ENCODE assay signal across 29 mouse cellular contexts in the genomic region with DNA sequence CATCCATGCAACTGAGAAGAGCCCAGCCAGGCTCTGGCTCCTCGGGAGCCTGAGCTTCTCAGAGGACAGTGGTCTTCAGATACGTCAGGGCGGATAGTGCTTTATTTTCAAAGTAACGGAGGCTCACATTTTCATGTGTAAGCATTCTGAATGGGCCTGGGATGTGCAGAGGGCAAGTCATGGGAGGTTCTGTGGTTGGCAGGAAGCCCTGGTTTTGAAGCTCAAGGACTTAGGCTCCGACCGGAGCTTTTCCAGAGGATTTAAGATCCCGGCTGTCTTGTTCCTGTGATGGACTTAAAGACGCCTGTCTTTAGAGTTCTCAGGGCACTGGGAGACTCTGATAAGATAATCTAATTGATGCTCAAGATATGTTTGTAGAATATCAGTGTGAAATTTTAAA. TPM values are rescaled to one million over a fixed set of nuclear protein-coding genes. Genes with fewer than 3 reads are reported as not detected.
DNase-seq lines count a peak whose midpoint lies in the region; ATAC-seq lines count a peak whose summit lies in the region.
"Had no signal": no experiment of that assay in that cellular context is flagged by ENCODE, and none has a peak within 500 bp of the region (broad histone marks: within the 10 kb centered on the region; RNA-seq: fewer than 3 reads in every experiment).

No protein-coding gene starts in this region.

- no peaks in the 10 kb centered on the region for H3K27me3 ChIP-seq in kidney, embryonic 14.5 days (ENCODE audit: control insufficient read depth, insufficient read depth, low read length)
- no peaks in the 10 kb centered on the region for H3K27me3 ChIP-seq in embryonic facial prominence, embryonic 10.5 days (replicated peaks; ENCODE audit: low read depth, poor library complexity, severe bottlenecking)
- H3K27me3 ChIP-seq: CH12.LX; embryonic facial prominence, embryonic 15.5 days; forebrain, embryonic 13.5 days; heart, embryonic 15.5 days; limb, embryonic 13.5 days; lung, embryonic 15.5 days; midbrain, embryonic 15.5 days; neural tube, embryonic 15.5 days; stomach, embryonic 15.5 days had no signal

- H3K9me3 ChIP-seq in kidney, embryonic 14.5 days (ENCODE audit: control insufficient read depth, low read length) = no peaks in the 10 kb centered on the region
- H3K9me3 ChIP-seq in embryonic facial prominence, embryonic 10.5 days = no peaks in the 10 kb centered on the region
- H3K9me3 ChIP-seq: embryonic facial prominence, embryonic 15.5 days; forebrain, embryonic 13.5 days; heart, embryonic 10.5 days; heart, embryonic 15.5 days; lung, embryonic 15.5 days; midbrain, embryonic 10.5 days; midbrain, embryonic 15.5 days; neural tube, embryonic 15.5 days; stomach, embryonic 15.5 days had no signal

- H3K4me2 ChIP-seq in kidney, embryonic 14.5 days (replicated peaks; ENCODE audit: low read depth, low read length) = no peak overlapping the region
- H3K4me2 ChIP-seq: embryonic facial prominence, embryonic 15.5 days; forebrain, embryonic 13.5 days; heart, embryonic 15.5 days; limb, embryonic 13.5 days; liver, embryonic 11.5 days; lung, embryonic 15.5 days; midbrain, embryonic 15.5 days; neural tube, embryonic 15.5 days; stomach, embryonic 15.5 days had no signal

- no peak for ATAC-seq in kidney, embryonic 14.5 days (ENCODE audit: low FRiP score, low TSS enrichment)
- ATAC-seq: activated CD4-positive, CD25-positive, alpha-beta regulatory T cell, adult 4 months; forebrain, embryonic 13.5 days; hindbrain, embryonic 16.5 days had no signal

- no peaks in the 10 kb centered on the region for H3K36me3 ChIP-seq in kidney, embryonic 14.5 days (ENCODE audit: control insufficient read depth, insufficient read depth, low read length)
- no peaks in the 10 kb centered on the region for H3K36me3 ChIP-seq in embryonic facial prominence, embryonic 10.5 days (replicated peaks)
- H3K36me3 ChIP-seq: embryonic facial prominence, embryonic 15.5 days; heart, embryonic 10.5 days; heart, embryonic 15.5 days; limb, embryonic 13.5 days; lung, embryonic 15.5 days; midbrain, embryonic 10.5 days; midbrain, embryonic 15.5 days; neural tube, embryonic 15.5 days; stomach, embryonic 15.5 days had no signal

- peak; percentile 62 to 81 for DNase-seq in adrenal gland, adult (ENCODE audit: inconsistent age in 2 of 2, low spot score in 1 of 2)
- DNase-seq in adrenal gland, postnatal 4 days (ENCODE audit: low spot score in 2 of 2) = no peak
- DNase-seq in kidney, adult 9 months = peak; percentile 38
- peak; percentile 66 for DNase-seq in adrenal gland, adult 2 months
- peak; percentile 67 to 78 for DNase-seq in adrenal gland, postnatal 36 days
- DNase-seq in embryonic facial prominence, embryonic 10.5 days (ENCODE audit: low spot score) = no peak
- DNase-seq in spleen, postnatal 10 days (ENCODE audit: low spot score in 2 of 2) = no peak
- DNase-seq: cerebellum, adult 11 months; cerebellum, adult 9-11 months; gastrocnemius, postnatal 10 days; thymus, adult 18-20 months; thymus, postnatal 25 days had no signal

- no peak overlapping the region for H3K9ac ChIP-seq in kidney, embryonic 14.5 days (ENCODE audit: low read depth, low read length)
- H3K9ac ChIP-seq: embryonic facial prominence, embryonic 15.5 days; forebrain, embryonic 13.5 days; heart, embryonic 15.5 days; limb, embryonic 13.5 days; lung, embryonic 15.5 days; midbrain, embryonic 15.5 days; neural tube, embryonic 15.5 days; stomach, embryonic 15.5 days had no signal

- no peak overlapping the region for H3K4me3 ChIP-seq in kidney, embryonic 14.5 days (ENCODE audit: low read length)
- no peak overlapping the region for H3K4me3 ChIP-seq in embryonic facial prominence, embryonic 10.5 days
- H3K4me3 ChIP-seq: embryonic facial prominence, embryonic 15.5 days; forebrain, embryonic 13.5 days; heart, embryonic 10.5 days; heart, embryonic 15.5 days; left cerebral cortex, adult 2 months; limb, embryonic 13.5 days; lung, embryonic 15.5 days; midbrain, embryonic 10.5 days; midbrain, embryonic 15.5 days; neural tube, embryonic 15.5 days; stomach, embryonic 15.5 days had no signal

- no peaks in the 10 kb centered on the region for H3K4me1 ChIP-seq in kidney, embryonic 14.5 days (ENCODE audit: control insufficient read depth, insufficient read depth, low read length)
- H3K4me1 ChIP-seq in embryonic facial prominence, embryonic 10.5 days = 0 out of 2 replicates have a peak, but pooled peaks cover under 1% of the 10 kb centered on the region
- H3K4me1 ChIP-seq: embryonic facial prominence, embryonic 15.5 days; limb, embryonic 13.5 days; lung, embryonic 15.5 days; stomach, embryonic 15.5 days had no signal

- H3K27ac ChIP-seq in kidney, embryonic 14.5 days (ENCODE audit: low read depth, low read length) = no peak overlapping the region
- H3K27ac ChIP-seq in embryonic facial prominence, embryonic 10.5 days (replicated peaks) = no peak overlapping the region
- H3K27ac ChIP-seq: embryonic facial prominence, embryonic 15.5 days; forebrain, embryonic 13.5 days; heart, embryonic 10.5 days; heart, embryonic 15.5 days; left cerebral cortex, adult 2 months; limb, embryonic 13.5 days; lung, embryonic 15.5 days; midbrain, embryonic 10.5 days; midbrain, embryonic 15.5 days; neural tube, embryonic 15.5 days; stomach, embryonic 15.5 days had no signal

- 86% methylated on average over 8 of the region's 8 CpGs for WGBS in kidney, embryonic 14.5 days
- 90% methylated on average over 8 of the region's 8 CpGs for WGBS in embryonic facial prominence, embryonic 10.5 days

RNA-seq across cellular contexts. Expression of a gene that starts 38.7 kb away (rescaled TPM):
- total RNA-seq in adrenal gland, postnatal 4 days (2021) = 1 to 10 TPM; 2.9 to 3.0 TPM
- polyA plus RNA-seq in kidney, embryonic 14.5 days (2014; fragmentation: Nextera tagmentation; extraction: Ambion mirVana) = 0.80 and 0.86 TPM in 2 replicates
- 1 to 10 TPM; 1.0 to 1.2 TPM for total RNA-seq in adrenal gland, adult 2 months (2021)
- 0.21 and 0.22 TPM in 2 replicates for polyA plus RNA-seq in adrenal gland, adult 2 months (2012; rRNA removed)
- total RNA-seq in adrenal gland, postnatal 36 days (2021) = under 1 TPM; 0.53 to 0.99 TPM
- polyA plus RNA-seq in embryonic facial prominence, embryonic 10.5 days (2016; fragmentation: Nextera tagmentation; extraction: Ambion mirVana) = 0.52 and 0.83 TPM in 2 replicates
- total RNA-seq: CH12.LX had no signal
- polyA plus RNA-seq: C2C12 had no signal

RNA-seq across cellular contexts. Expression of a gene that starts 55.1 kb away (rescaled TPM):
- total RNA-seq in adrenal gland, postnatal 4 days (2021) = 100 to 1,000 TPM; 101 to 109 TPM
- 76.3 and 96.4 TPM in 2 replicates for polyA plus RNA-seq in kidney, embryonic 14.5 days (2014; fragmentation: Nextera tagmentation; extraction: Ambion mirVana)
- total RNA-seq in adrenal gland, adult 2 months (2021) = 100 to 1,000 TPM in 1 of 2 experiments, 10 to 100 TPM in 1; 93.0 to 102 TPM
- polyA plus RNA-seq in adrenal gland, adult 2 months (2012; rRNA removed) = 3.1 and 4.8 TPM in 2 replicates
- 10 to 100 TPM; 89.3 to 97.1 TPM for total RNA-seq in adrenal gland, postnatal 36 days (2021)
- polyA plus RNA-seq in embryonic facial prominence, embryonic 10.5 days (2016; fragmentation: Nextera tagmentation; extraction: Ambion mirVana) = 119 and 122 TPM in 2 replicates

Comparison
In these comparisons a context has a peak if more than half of its experiments do, and no peak if none do; other contexts are left out.
1. DNase-seq: peak in adrenal gland, adult (2 of 2), kidney, adult 9 months (single experiment), adrenal gland, adult 2 months (single experiment) and adrenal gland, postnatal 36 days (2 of 2); none in adrenal gland, postnatal 4 days (0 of 2), embryonic facial prominence, embryonic 10.5 days (single experiment) and spleen, postnatal 10 days (0 of 2).